Mouse (Mus musculus): ENCODE data around the gene Krtap5-4. TPM values are rescaled to one million over a fixed set of nuclear protein-coding genes. Genes with fewer than 3 reads are reported as not detected.
"Not testable (repeated sequence)": the region's sequence is repeated elsewhere in the genome, so short reads cannot be mapped to it uniquely, and the experiment has no call there.

Krtap5-4 gene
- not detected for total RNA-seq (2022)

GRCm38 (mm10) chr7:142303249-142303648 lies at the start of gene Krtap5-4:
Krtap5-4 (plus strand) TSS chr7:142303549.
- no peak for DNase-seq (ENCODE audit: low spot score in 2 of 2)

GRCm38 (mm10) chr7:142255517-142255916 lies 47.8 kb upstream of the Krtap5-4 start:
- peak in 1 of 2 experiments; percentile 23 for DNase-seq (ENCODE audit: low spot score in 2 of 2)

- DNase-seq (ENCODE audit: low spot score in 2 of 2): not testable (repeated sequence)
Observed at GRCm38 (mm10) chr7:142258254-142258653, 45.1 kb upstream of the Krtap5-4 start, which contains the start of gene Gm2431. Gm2431 (minus strand) TSS chr7:142258354.

- not testable (repeated sequence) for DNase-seq (ENCODE audit: low spot score in 2 of 2)
Observed at GRCm38 (mm10) chr7:142274263-142274662, 29.1 kb upstream of the Krtap5-4 start, which contains the start of gene Gm4559. Gm4559 (minus strand) TSS chr7:142274363.

- DNase-seq (ENCODE audit: low spot score in 2 of 2): peak in 1 of 2 experiments; percentile 49
Observed at GRCm38 (mm10) chr7:142278183-142278582, 25.2 kb upstream of the Krtap5-4 start.

GRCm38 (mm10) chr7:142279291-142279690 lies 24.1 kb upstream of the Krtap5-4 start:
- DNase-seq (ENCODE audit: low spot score in 2 of 2): not testable (repeated sequence)

- DNase-seq (ENCODE audit: low spot score in 2 of 2): not testable (repeated sequence)
Observed at GRCm38 (mm10) chr7:142282847-142283246, 20.5 kb upstream of the Krtap5-4 start.

- DNase-seq (ENCODE audit: low spot score in 2 of 2): peak; percentile 7 to 12
Observed at GRCm38 (mm10) chr7:142284023-142284591, 19.2 kb upstream of the Krtap5-4 start.

GRCm38 (mm10) chr7:142284615-142285080 lies 18.7 kb upstream of the Krtap5-4 start:
- DNase-seq (ENCODE audit: low spot score in 2 of 2): peak; percentile 84 to 93

- DNase-seq (ENCODE audit: low spot score in 2 of 2): peak; percentile 7 to 11
Observed at GRCm38 (mm10) chr7:142285130-142285835, 18.1 kb upstream of the Krtap5-4 start.

- not testable (repeated sequence) for DNase-seq (ENCODE audit: low spot score in 2 of 2)
Observed at GRCm38 (mm10) chr7:142285910-142286612, 17.3 kb upstream of the Krtap5-4 start.

GRCm38 (mm10) chr7:142293851-142294250 lies 9.5 kb upstream of the Krtap5-4 start:
- not testable (repeated sequence) for DNase-seq (ENCODE audit: low spot score in 2 of 2)

- DNase-seq (ENCODE audit: low spot score in 2 of 2): no peak
Observed at GRCm38 (mm10) chr7:142295418-142295817, 7.9 kb upstream of the Krtap5-4 start.

- not testable (repeated sequence) for DNase-seq (ENCODE audit: low spot score in 2 of 2)
Observed at GRCm38 (mm10) chr7:142296108-142296507, 7.2 kb upstream of the Krtap5-4 start.

- not testable (repeated sequence) for DNase-seq (ENCODE audit: low spot score in 2 of 2)
Observed at GRCm38 (mm10) chr7:142297018-142297417, 6.3 kb upstream of the Krtap5-4 start, which contains the start of gene Krtap5-1. Krtap5-1 (minus strand) TSS chr7:142297118.

GRCm38 (mm10) chr7:142303929-142304328 lies 580 bp downstream of the Krtap5-4 start:
- DNase-seq (ENCODE audit: low spot score in 2 of 2): not testable (repeated sequence)

GRCm38 (mm10) chr7:142314600-142315285 lies 11.4 kb downstream of the Krtap5-4 start:
- no peak for DNase-seq (ENCODE audit: low spot score in 2 of 2)

GRCm38 (mm10) chr7:142316558-142316957 lies 13.2 kb downstream of the Krtap5-4 start:
- DNase-seq (ENCODE audit: low spot score in 2 of 2): peak in 1 of 2 experiments; percentile 44

GRCm38 (mm10) chr7:142317216-142317615 lies 13.9 kb downstream of the Krtap5-4 start:
- no peak for DNase-seq (ENCODE audit: low spot score in 2 of 2)

- no peak for DNase-seq (ENCODE audit: low spot score in 2 of 2)
Observed at GRCm38 (mm10) chr7:142319124-142319523, 15.8 kb downstream of the Krtap5-4 start.

GRCm38 (mm10) chr7:142320906-142321305 lies 17.6 kb downstream of the Krtap5-4 start:
- DNase-seq (ENCODE audit: low spot score in 2 of 2): no peak
